Mouse (Mus musculus) kidney, embryonic 16.5 days (tissue): ENCODE results near the gene Klrg2. TPM values are rescaled to one million over a fixed set of nuclear protein-coding genes. Genes with fewer than 3 reads are reported as not detected.
A peak's percentile ranks its signal among the peaks of the same experiment; 100 is the strongest.
"Not testable (repeated sequence)": the region's sequence is repeated elsewhere in the genome, so short reads cannot be mapped to it uniquely, and the experiment has no call there.

Source experiments
- ATAC-seq: fragments of 200-750 bp; cut with Nextera tagmentation; 2 replicates; pipeline ENCODE4 v1.8.0; 2017; ENCODE audit warnings: moderate TSS enrichment; ENCODE audit not compliant: low FRiP score, low TSS enrichment
- H3K27ac ChIP-seq: fragments of 300-500 bp; sonication (generic); 2 replicates; pipeline ENCODE4 v1.5.1; 2014; ENCODE audit warnings: low read length
- H3K27me3 ChIP-seq: fragments of 300-500 bp; sonication (generic); 2 replicates; pipeline ENCODE4 v1.6.1; 2014; ENCODE audit warnings: low read length, control low read depth, mixed read lengths; ENCODE audit not compliant: insufficient read depth
- H3K36me3 ChIP-seq: fragments of 300-500 bp; sonication (generic); 2 replicates; pipeline ENCODE4 v1.6.1; 2014; ENCODE audit warnings: low read length, control low read depth, mixed read lengths; ENCODE audit not compliant: insufficient read depth
- H3K4me1 ChIP-seq: fragments of 300-500 bp; sonication (generic); 2 replicates; pipeline ENCODE4 v1.6.1; 2014; ENCODE audit warnings: low read length, control low read depth, mixed read lengths; ENCODE audit not compliant: insufficient read depth
- H3K4me2 ChIP-seq: fragments of 300-500 bp; sonication (generic); replicated peaks from 2 replicates; pipeline ENCODE4 v1.6.1; 2014; ENCODE audit warnings: low read depth, low read length
- H3K4me3 ChIP-seq: fragments of 300-500 bp; sonication (generic); 2 replicates; pipeline ENCODE4 v1.5.1; 2014; ENCODE audit warnings: mild to moderate bottlenecking, low read length
- H3K9ac ChIP-seq: fragments of 300-500 bp; sonication (generic); replicated peaks from 2 replicates; pipeline ENCODE4 v1.6.1; 2014; ENCODE audit warnings: low read length
- H3K9me3 ChIP-seq: fragments of 300-500 bp; sonication (generic); 2 replicates; pipeline ENCODE4 v1.6.1; 2016; ENCODE audit warnings: low read length, control low read depth
- WGBS: fragments of 180-500 bp; shearing (Covaris S2); extraction: QIAGEN DNeasy Blood & Tissue Kit; methylation state at CpG from one replicate; pipeline ENCODE4 v1.1.7; 2014; 5-methylcytosine and 5-hydroxymethylcytosine counted together
- polyA plus RNA-seq: library from polyadenylated mRNA; unstranded; fragments of >200 nt; fragmentation: Nextera tagmentation; extraction: Ambion mirVana; gene quantifications from 2 replicates; pipeline ENCODE4 v1.2.1, GENCODE M21; 2015

The Klrg2 gene
- polyA plus RNA-seq: 0.32 and 0.49 TPM in 2 replicates

GRCm38 (mm10) chr6:38636852-38637618, at the start of gene Klrg2:
Gene Klrg2 (minus strand): TSS chr6:38637242.
- 2% methylated on average over 60 of the region's 60 CpGs for WGBS
- Histone ChIP-seq H3K4me1 (peaks cover 18% of the 10 kb centered on the region), H3K9me3 (no peaks in the 10 kb centered on the region), H3K27ac (no peak within 1 kb of the TSS), H3K36me3 (no peaks in the 10 kb centered on the region), H3K4me3 (peak within 1 kb of the TSS; percentile 59), H3K9ac (peak within 1 kb of the TSS; percentile 66), H3K27me3 (peaks cover 75% of the 10 kb centered on the region), H3K4me2 (peak within 1 kb of the TSS; percentile 100)
- peak; percentile 84 for ATAC-seq

DNA sequence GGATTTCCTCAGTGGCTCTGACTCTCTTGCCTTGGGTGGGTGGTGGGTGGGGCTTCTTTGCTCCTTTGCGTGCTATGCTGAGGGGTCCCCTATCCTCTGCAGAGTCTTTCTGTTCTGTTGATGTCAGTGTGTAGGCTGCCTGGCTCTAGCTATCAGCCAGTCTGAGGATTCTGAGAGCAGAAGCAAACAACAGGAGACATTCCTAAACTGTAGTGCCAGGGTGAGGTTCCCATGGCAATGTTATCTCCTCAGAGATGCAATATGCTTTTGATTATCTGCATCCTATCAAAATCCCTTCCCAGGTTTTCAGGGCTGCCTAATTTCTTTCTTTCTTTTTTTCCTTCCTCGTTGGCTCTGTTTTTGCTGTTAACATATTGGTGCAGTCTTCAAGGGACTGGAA, 45.5 kb upstream of the Klrg2 start:
- Histone ChIP-seq H3K27me3 (no peaks in the 10 kb centered on the region), H3K9ac (no peak overlapping the region), H3K4me3 (no peak overlapping the region), H3K36me3 (peaks cover 4% of the 10 kb centered on the region; the same call in 1 of the 2 replicates), H3K27ac (no peak overlapping the region), H3K4me1 (no peaks in the 10 kb centered on the region), H3K9me3 (no peaks in the 10 kb centered on the region), H3K4me2 (no peak overlapping the region)
- WGBS: 76% methylated on average over 2 of the region's 2 CpGs
- ATAC-seq: no peak

DNA sequence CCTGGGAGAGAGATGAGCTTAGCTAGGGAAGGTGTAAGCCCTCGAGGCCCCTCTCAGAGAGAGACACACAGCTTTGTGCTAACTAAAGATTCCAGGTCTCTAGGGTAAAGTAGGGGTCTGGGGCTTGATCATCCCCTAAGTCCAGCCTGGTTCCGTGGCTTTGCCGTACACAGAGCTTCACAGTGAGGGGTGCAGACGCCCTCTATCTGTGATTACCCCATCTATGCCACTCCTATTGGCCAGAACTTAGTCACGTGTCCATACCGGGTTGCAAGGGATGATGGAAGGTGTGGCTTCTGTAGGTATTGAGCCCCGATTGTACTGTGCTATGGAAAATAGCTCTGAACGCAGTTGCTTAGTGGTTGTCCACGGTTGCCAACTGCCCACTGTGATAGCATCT, 40.6 kb upstream of the Klrg2 start:
- ATAC-seq: no peak
- Histone ChIP-seq H3K4me2 (no peak overlapping the region), H3K9me3 (no peaks in the 10 kb centered on the region), H3K9ac (no peak overlapping the region), H3K27me3 (no peaks in the 10 kb centered on the region), H3K36me3 (no peaks in the 10 kb centered on the region), H3K4me1 (no peaks in the 10 kb centered on the region), H3K4me3 (no peak overlapping the region), H3K27ac (no peak overlapping the region)
- WGBS: 77% methylated on average over 9 of the region's 9 CpGs

GRCm38 (mm10) chr6:38676723-38677122, 39.7 kb upstream of the Klrg2 start:
- no peak for ATAC-seq
- Histone ChIP-seq H3K27ac (no peak overlapping the region), H3K27me3 (no peaks in the 10 kb centered on the region), H3K4me1 (no peaks in the 10 kb centered on the region), H3K36me3 (no peaks in the 10 kb centered on the region), H3K4me2 (no peak overlapping the region), H3K9me3 (no peaks in the 10 kb centered on the region), H3K9ac (no peak overlapping the region), H3K4me3 (no peak overlapping the region)
- WGBS: 76% methylated on average over 14 of the region's 14 CpGs

GRCm38 (mm10) chr6:38676217-38676616, 39.2 kb upstream of the Klrg2 start:
- no peak overlapping the region for H3K27ac ChIP-seq
- H3K36me3 ChIP-seq: no peaks in the 10 kb centered on the region
- H3K9ac ChIP-seq: no peak overlapping the region
- WGBS: 84% methylated on average over 6 of the region's 6 CpGs
- H3K27me3 ChIP-seq: no peaks in the 10 kb centered on the region
- ATAC-seq: no peak
- no peaks in the 10 kb centered on the region for H3K4me1 ChIP-seq
- no peaks in the 10 kb centered on the region for H3K9me3 ChIP-seq
- H3K4me2 ChIP-seq: no peak overlapping the region
- no peak overlapping the region for H3K4me3 ChIP-seq

GRCm38 (mm10) chr6:38672011-38672410, 35.0 kb upstream of the Klrg2 start:
- H3K4me3 ChIP-seq: no peak overlapping the region
- no peak overlapping the region for H3K4me2 ChIP-seq
- WGBS: 74% methylated on average over 3 of the region's 3 CpGs
- H3K9me3 ChIP-seq: no peaks in the 10 kb centered on the region
- no peaks in the 10 kb centered on the region for H3K27me3 ChIP-seq
- no peak overlapping the region for H3K9ac ChIP-seq
- H3K4me1 ChIP-seq: no peaks in the 10 kb centered on the region
- no peak overlapping the region for H3K27ac ChIP-seq
- ATAC-seq: no peak
- no peaks in the 10 kb centered on the region for H3K36me3 ChIP-seq

DNA sequence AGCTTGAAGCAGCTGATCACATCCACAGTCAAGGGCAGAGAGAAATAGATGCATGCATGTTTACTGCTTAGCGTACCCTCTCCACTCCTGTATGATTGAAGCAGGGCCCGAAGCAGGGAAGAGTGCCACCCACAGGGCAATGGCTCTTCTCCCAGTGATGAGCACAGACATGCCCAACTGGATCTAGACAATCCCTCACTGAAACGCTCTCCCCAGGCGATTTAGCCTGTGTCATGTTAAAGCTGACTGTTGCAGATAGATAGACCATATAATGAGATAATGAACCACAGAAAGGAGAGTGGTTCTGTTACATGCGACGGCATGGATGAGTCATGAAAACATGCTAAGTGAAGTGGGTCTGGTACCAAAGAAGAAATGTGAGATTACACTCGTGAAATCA, 34.2 kb upstream of the Klrg2 start:
- H3K36me3 ChIP-seq: no peaks in the 10 kb centered on the region
- H3K9ac ChIP-seq: no peak overlapping the region
- no peaks in the 10 kb centered on the region for H3K4me1 ChIP-seq
- no peaks in the 10 kb centered on the region for H3K27me3 ChIP-seq
- no peak overlapping the region for H3K27ac ChIP-seq
- no peak overlapping the region for H3K4me3 ChIP-seq
- WGBS: 89% methylated on average over 7 of the region's 7 CpGs
- H3K4me2 ChIP-seq: no peak overlapping the region
- no peak for ATAC-seq
- no peaks in the 10 kb centered on the region for H3K9me3 ChIP-seq

DNA sequence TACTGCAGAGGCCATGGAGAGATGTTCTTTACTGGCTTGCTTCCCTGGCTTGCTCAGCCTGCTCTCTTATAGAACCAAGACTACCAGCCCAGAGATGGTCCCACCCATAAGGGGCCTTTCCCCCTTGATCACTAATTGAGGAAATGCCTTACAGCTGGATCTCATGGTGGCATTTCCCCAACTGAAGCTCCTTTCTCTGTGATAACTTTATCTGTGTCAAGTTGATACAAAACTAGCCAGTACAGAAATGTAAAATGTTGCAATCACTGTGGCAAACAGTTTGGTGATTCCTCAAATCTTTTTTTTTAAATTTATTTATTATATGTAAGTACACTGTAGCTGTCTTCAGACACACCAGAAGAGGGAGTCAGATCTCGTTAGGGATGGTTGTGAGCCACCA, 33.4 kb upstream of the Klrg2 start:
- whole genome bisulfite sequencing: 80% methylated on average over 1 of the region's 1 CpGs
- not testable (repeated sequence) for H3K9me3 ChIP-seq

GRCm38 (mm10) chr6:38669580-38669979, 32.5 kb upstream of the Klrg2 start:
- H3K4me3 ChIP-seq: no peak overlapping the region
- ATAC-seq: no peak
- H3K27me3 ChIP-seq: 0 out of 2 replicates have a peak, but pooled peaks cover 5% of the 10 kb centered on the region
- H3K27ac ChIP-seq: no peak overlapping the region
- H3K9me3 ChIP-seq: no peaks in the 10 kb centered on the region
- H3K9ac ChIP-seq: no peak overlapping the region
- no peaks in the 10 kb centered on the region for H3K4me1 ChIP-seq
- H3K4me2 ChIP-seq: no peak overlapping the region
- WGBS: 73% methylated on average over 6 of the region's 6 CpGs
- no peaks in the 10 kb centered on the region for H3K36me3 ChIP-seq

More for the DNA sequence above, 33.4 kb upstream of the Klrg2 start:
- not testable (repeated sequence) for H3K4me1 ChIP-seq, H3K4me3 ChIP-seq, H3K27me3 ChIP-seq, H3K9ac ChIP-seq, H3K4me2 ChIP-seq, H3K27ac ChIP-seq, H3K36me3 ChIP-seq, ATAC-seq
